ENCODE assay signal across 13 mouse cellular contexts in the genomic region with DNA sequence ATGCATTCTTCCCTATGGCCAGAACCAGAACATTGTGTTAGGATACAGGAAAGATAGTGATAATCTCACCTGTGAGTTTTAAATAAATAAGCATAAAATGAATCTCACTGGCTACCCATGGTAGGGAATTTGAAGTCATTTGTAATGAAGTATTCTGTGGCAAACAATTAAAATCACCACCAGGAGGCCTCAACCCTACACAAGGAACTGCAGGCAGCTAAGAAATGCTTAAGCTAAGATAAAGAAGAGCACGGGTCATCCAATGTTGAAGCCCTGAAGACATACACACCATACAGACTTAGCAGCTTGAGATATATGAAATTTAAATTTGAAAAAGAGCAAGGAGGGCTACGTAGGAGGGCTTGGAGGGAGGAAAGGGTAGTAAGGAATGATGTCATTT. TPM values are rescaled to one million over a fixed set of nuclear protein-coding genes. Genes with fewer than 3 reads are reported as not detected.
DNase-seq lines count a peak whose midpoint lies in the region; TF ChIP-seq lines count a peak whose summit lies in the region.
"Had no signal": no experiment of that assay in that cellular context is flagged by ENCODE, and none has a peak within 500 bp of the region (broad histone marks: within the 10 kb centered on the region; RNA-seq: fewer than 3 reads in every experiment).

No protein-coding gene starts in this region.

- no peak overlapping the region for H3K9ac ChIP-seq in CH12.LX (ENCODE audit: insufficient read depth, low read depth)
- H3K9ac ChIP-seq: hindbrain, embryonic 12.5 days; liver, embryonic 15.5 days had no signal

- in situ Hi-C loops in CH12.LX (cut with MboI; ENCODE audit: low pct_ligation_motif_present, low pct_unique_long_range_greater_than_20kb, low sequenced_read_pairs), result loop anchor here (5.0 kb wide), 1 partner anchor 94 kb away; no protein-coding TSS in a partner anchor

- no peak for TF ChIP-seq EP300 in CH12.LX (IDR thresholded peaks at IDR 0.05; ENCODE audit: low read length)

- 58% methylated on average over 2 of the region's 2 CpGs for WGBS in thymus, adult 2 months

- H3K36me3 ChIP-seq in CH12.LX (replicated peaks in 1 of 2; ENCODE audit: control insufficient read depth in 1 of 2, insufficient read depth in 1 of 2, low read length in 1 of 2), result peaks cover 0 to 7% of the 10 kb centered on the region in 2 experiments
- no peaks in the 10 kb centered on the region for H3K36me3 ChIP-seq in thymus, adult 2 months (ENCODE audit: control insufficient read depth, insufficient read depth, low read length)
- H3K36me3 ChIP-seq: hindbrain, embryonic 12.5 days; liver, embryonic 15.5 days had no signal

- H3K27ac ChIP-seq in left cerebral cortex, adult 2 months, result no peak overlapping the region
- no peak overlapping the region for H3K27ac ChIP-seq in CH12.LX (ENCODE audit: insufficient read depth, low read depth)
- no peak overlapping the region for H3K27ac ChIP-seq in thymus, adult 2 months (ENCODE audit: control insufficient read depth, insufficient read depth, low read length)
- H3K27ac ChIP-seq: hindbrain, embryonic 12.5 days; liver, embryonic 15.5 days had no signal

- no peaks in the 10 kb centered on the region for H3K27me3 ChIP-seq in CH12.LX (replicated peaks)
- H3K27me3 ChIP-seq in thymus, adult 2 months (ENCODE audit: control insufficient read depth, insufficient read depth, low read length), result no peaks in the 10 kb centered on the region; the same call in 1 of the 2 replicates

- H3K79me2 ChIP-seq in CH12.LX (replicated peaks; ENCODE audit: control insufficient read depth, extremely low read depth, insufficient read depth, poor library complexity, severe bottlenecking), result no peaks in the 10 kb centered on the region

- DNase-seq in heart, adult 11 months, result peak; percentile 70
- no peak for DNase-seq in heart, postnatal 4 days
- DNase-seq in left cerebral cortex, adult 2 months (ENCODE audit: extremely low spot score in 1 of 2, low spot score in 2 of 2), result no peak
- DNase-seq in left cerebral cortex, adult 8-10 months (ENCODE audit: low spot score in 2 of 2), result no peak
- peak; percentile 28 for DNase-seq in CH12.LX (ENCODE audit: extremely low read depth)
- DNase-seq in induced T-regulatory cell, adult 2 months (ENCODE audit: low read depth), result peak; percentile 19
- no peak for DNase-seq in thymus, adult 2 months
- DNase-seq in T-cell, adult 2 months (ENCODE audit: low spot score), result no peak
- DNase-seq: cerebellum, adult 8-10 months; layer of hippocampus, adult 9-11 months; thymus, postnatal 14 days had no signal

- intact Hi-C loops in left cerebral cortex, adult 2 months (cut with DNase I), result loop anchor here (5.0 kb wide), 1 partner anchor 144 kb away; no protein-coding TSS in a partner anchor

- peak; percentile 24 for TF ChIP-seq RAD21 in CH12.LX (IDR thresholded peaks at IDR 0.05; ENCODE audit: low read depth, low read length)

- H3K4me2 ChIP-seq in CH12.LX (ENCODE audit: insufficient read depth, low read depth, poor library complexity, severe bottlenecking), result no peak overlapping the region
- H3K4me2 ChIP-seq: hindbrain, embryonic 12.5 days; liver, embryonic 15.5 days had no signal

- H3K4me1 ChIP-seq in CH12.LX (ENCODE audit: control insufficient read depth in 1 of 2, insufficient read depth in 2 of 2), result peaks cover 0 to 37% of the 10 kb centered on the region in 2 experiments; a peak in 2 of 4 replicates
- H3K4me1 ChIP-seq in thymus, adult 2 months (replicated peaks; ENCODE audit: control insufficient read depth, insufficient read depth, low read length), result peaks cover 6% of the 10 kb centered on the region

- no peak for TF ChIP-seq POLR2A in CH12.LX (IDR thresholded peaks at IDR 0.05; ENCODE audit: low read depth, low read length)
- no peak for TF ChIP-seq POLR2A in thymus, adult 2 months (IDR thresholded peaks at IDR 0.05; ENCODE audit: control insufficient read depth, extremely low read depth, insufficient read depth, low read length, poor library complexity)

- no peak overlapping the region for H3K4me3 ChIP-seq in left cerebral cortex, adult 2 months
- H3K4me3 ChIP-seq in CH12.LX (replicated peaks in 1 of 3; ENCODE audit: low read depth in 2 of 3, low read length in 2 of 3, poor library complexity in 1 of 3), result no peak overlapping the region
- H3K4me3 ChIP-seq in thymus, adult 2 months (ENCODE audit: control insufficient read depth, insufficient read depth, low read length), result no peak overlapping the region
- H3K4me3 ChIP-seq: hindbrain, embryonic 12.5 days; liver, embryonic 15.5 days had no signal

- H3K9me3 ChIP-seq in CH12.LX (replicated peaks; ENCODE audit: low read length), result no peaks in the 10 kb centered on the region
- H3K9me3 ChIP-seq: hindbrain, embryonic 12.5 days; liver, embryonic 15.5 days had no signal

- peak; percentile 25 for TF ChIP-seq CTCF in left cerebral cortex, adult 2 months (IDR thresholded peaks at IDR 0.05)
- TF ChIP-seq CTCF in CH12.LX (conservative IDR thresholded peaks at IDR 0.05 in 1 of 2, IDR thresholded peaks at IDR 0.05 in 1 of 2; ENCODE audit: low read depth in 2 of 2, low read length in 2 of 2), result peak; percentile 14 to 54; a peak in 2 of 4 replicates
- no peak for TF ChIP-seq CTCF in thymus, adult 2 months (IDR thresholded peaks at IDR 0.05; ENCODE audit: borderline replicate concordance, control insufficient read depth, extremely low read depth, insufficient read depth, low read length, poor library complexity)

- dilution Hi-C loops in CH12.LX (cut with MboI; ENCODE audit: extremely low pct_ligation_motif_present, extremely low pct_unique_long_range_greater_than_20kb, low sequenced_read_pairs), result no loop called here

TF ChIP-seq in CH12.LX, 34 proteins besides CTCF, POLR2A, EP300 and RAD21:
- TF ChIP-seq SMC3 (IDR thresholded peaks at IDR 0.05; ENCODE audit: low read depth, low read length), result peak; percentile 34
- no peak for TF ChIP-seq USF2 (conservative IDR thresholded peaks at IDR 0.05; ENCODE audit: low read depth, low read length)
- no peak for TF ChIP-seq ELF1 (IDR thresholded peaks at IDR 0.05; ENCODE audit: low read depth, low read length)
- no peak for TF ChIP-seq ZNF384 (IDR thresholded peaks at IDR 0.05; ENCODE audit: low read depth, low read length)
- no peak for TF ChIP-seq IRF4 (IDR thresholded peaks at IDR 0.05; ENCODE audit: low read depth, low read length)

RNA-seq across cellular contexts. Expression of gene Tbc1d4, which starts 3.1 kb away (rescaled TPM):
- total RNA-seq in heart, postnatal 4 days (2021), result 10 to 100 TPM; 36.8 to 39.9 TPM
- 10 to 100 TPM; 10.6 to 11.3 TPM for total RNA-seq in left cerebral cortex, adult 2 months (2021)
- total RNA-seq in left cerebral cortex, adult 8-10 months (2022), result 10 to 100 TPM; 11.3 to 13.9 (median 11.7) TPM
- total RNA-seq in CH12.LX (2012; rRNA removed) (18.5 and 20.6 TPM in 2 replicates), CH12.LX (2014; rRNA removed) (72.9 and 76.5 TPM in 2 replicates)
- 64.3 and 71.0 TPM in 2 replicates for polyA plus RNA-seq in CH12.LX (2012; ENCODE audit: insufficient read length, low read depth)
- polyA plus RNA-seq in thymus, adult 2 months (2012; rRNA removed), result 10.1 and 13.3 TPM in 2 replicates

RNA-seq across cellular contexts. Expression of gene Commd6, which starts 34.6 kb away (rescaled TPM):
- 10 to 100 TPM; 35.0 to 37.7 TPM for total RNA-seq in heart, postnatal 4 days (2021)
- 10 to 100 TPM; 54.5 to 59.7 TPM for total RNA-seq in left cerebral cortex, adult 2 months (2021)
- total RNA-seq in left cerebral cortex, adult 8-10 months (2022), result 10 to 100 TPM; 54.0 to 59.9 (median 57.5) TPM
- total RNA-seq in CH12.LX (2012; rRNA removed) (53.0 and 56.6 TPM in 2 replicates), CH12.LX (2014; rRNA removed) (125 and 128 TPM in 2 replicates)
- polyA plus RNA-seq in CH12.LX (2012; ENCODE audit: insufficient read length, low read depth), result 59.8 and 75.4 TPM in 2 replicates
- 27.2 and 29.0 TPM in 2 replicates for polyA plus RNA-seq in thymus, adult 2 months (2012; rRNA removed)

RNA-seq across cellular contexts. Expression of gene Uchl3, which starts 47.9 kb away (rescaled TPM):
- 10 to 100 TPM; 33.9 to 35.3 TPM for total RNA-seq in heart, postnatal 4 days (2021)
- total RNA-seq in left cerebral cortex, adult 2 months (2021), result 10 to 100 TPM; 37.5 to 40.1 TPM
- total RNA-seq in left cerebral cortex, adult 8-10 months (2022), result 10 to 100 TPM; 36.6 to 42.0 (median 40.3) TPM
- total RNA-seq in CH12.LX (2012; rRNA removed) (101 and 114 TPM in 2 replicates), CH12.LX (2014; rRNA removed) (326 and 362 TPM in 2 replicates)
- polyA plus RNA-seq in CH12.LX (2012; ENCODE audit: insufficient read length, low read depth), result 165 and 169 TPM in 2 replicates
- 23.5 and 26.7 TPM in 2 replicates for polyA plus RNA-seq in thymus, adult 2 months (2012; rRNA removed)

Comparison
In these comparisons a context has a peak if more than half of its experiments do, and no peak if none do; other contexts are left out.
1. DNase-seq: peak in heart, adult 11 months (single experiment), CH12.LX (single experiment) and induced T-regulatory cell, adult 2 months (single experiment); none in heart, postnatal 4 days (single experiment), left cerebral cortex, adult 2 months (0 of 2), left cerebral cortex, adult 8-10 months (0 of 2), thymus, adult 2 months (single experiment) and T-cell, adult 2 months (single experiment).